In genomic region chr4:45872147-45872546, GRCm38 (mm10) we compare ENCODE assay signal across 25 mouse cellular contexts. TPM values are rescaled to one million over a fixed set of nuclear protein-coding genes. Genes with fewer than 3 reads are reported as not detected.
"Had no signal": no experiment of that assay in that cellular context is flagged by ENCODE, and none has a peak within 500 bp of the region (broad histone marks: within the 10 kb centered on the region; RNA-seq: fewer than 3 reads in every experiment).

No protein-coding gene starts in this region.

- H3K36me3 ChIP-seq: kidney, embryonic 15.5 days; limb, embryonic 12.5 days; limb, embryonic 15.5 days; midbrain, embryonic 12.5 days; midbrain, embryonic 15.5 days; neural tube, embryonic 15.5 days had no signal

- H3K9me3 ChIP-seq: limb, embryonic 15.5 days; midbrain, embryonic 15.5 days; neural tube, embryonic 15.5 days had no signal

- H3K27ac ChIP-seq: kidney, embryonic 15.5 days; left cerebral cortex, adult 2 months; limb, embryonic 12.5 days; limb, embryonic 15.5 days; liver, embryonic 14.5 days; macrophage; midbrain, embryonic 12.5 days; midbrain, embryonic 15.5 days; neural tube, embryonic 12.5 days; neural tube, embryonic 15.5 days had no signal

- DNase-seq: kidney, postnatal 10 days; kidney, postnatal 36 days; layer of hippocampus, postnatal 36 days; left cerebral cortex, postnatal 4 days; liver, postnatal 0 days; lung, embryonic 14.5 days; thymus, adult 18-20 months; thymus, postnatal 36 days had no signal

- H3K4me1 ChIP-seq: neural tube, embryonic 15.5 days had no signal

- H3K27me3 ChIP-seq: kidney, embryonic 15.5 days; limb, embryonic 12.5 days; limb, embryonic 15.5 days; midbrain, embryonic 15.5 days; neural tube, embryonic 12.5 days; neural tube, embryonic 15.5 days had no signal

- H3K4me2 ChIP-seq: kidney, embryonic 15.5 days; limb, embryonic 12.5 days; limb, embryonic 15.5 days; liver, embryonic 11.5 days; lung, embryonic 14.5 days; midbrain, embryonic 12.5 days; midbrain, embryonic 15.5 days; neural tube, embryonic 12.5 days; neural tube, embryonic 15.5 days had no signal

- H3K9ac ChIP-seq: kidney, embryonic 15.5 days; limb, embryonic 12.5 days; limb, embryonic 15.5 days; liver, embryonic 14.5 days; liver, postnatal 0 days; lung, embryonic 14.5 days; midbrain, embryonic 12.5 days; midbrain, embryonic 15.5 days; neural tube, embryonic 12.5 days; neural tube, embryonic 15.5 days had no signal

- ATAC-seq: liver, postnatal 0 days; lung, postnatal 0 days; midbrain, embryonic 15.5 days had no signal

- H3K4me3 ChIP-seq: kidney, embryonic 15.5 days; left cerebral cortex, adult 2 months; limb, embryonic 12.5 days; limb, embryonic 15.5 days; midbrain, embryonic 12.5 days; midbrain, embryonic 15.5 days; neural tube, embryonic 12.5 days; neural tube, embryonic 15.5 days had no signal

RNA-seq across cellular contexts. Expression of gene Ccdc180, which starts 18.0 kb away (rescaled TPM):
- polyA plus RNA-seq: limb, embryonic 12.5 days; midbrain, embryonic 12.5 days; neural tube, embryonic 12.5 days; small intestine, adult 2 months; spleen, adult 2 months had no signal

RNA-seq across cellular contexts. Expression of gene Stra6l, which starts 23.7 kb away (rescaled TPM):
- total RNA-seq: layer of hippocampus, postnatal 10 days; layer of hippocampus, postnatal 36 days; left cerebral cortex, adult 2 months; left cerebral cortex, postnatal 14 days had no signal
- polyA plus RNA-seq: lung, embryonic 14.5 days had no signal

RNA-seq across cellular contexts. Expression of gene Igfbpl1, which starts 45.4 kb away (rescaled TPM):
- total RNA-seq: megakaryocyte, adult 5-6 weeks had no signal
- polyA plus RNA-seq: liver, postnatal 0 days; lung, postnatal 0 days; macrophage; spleen, adult 2 months had no signal
